In the genomic region with DNA sequence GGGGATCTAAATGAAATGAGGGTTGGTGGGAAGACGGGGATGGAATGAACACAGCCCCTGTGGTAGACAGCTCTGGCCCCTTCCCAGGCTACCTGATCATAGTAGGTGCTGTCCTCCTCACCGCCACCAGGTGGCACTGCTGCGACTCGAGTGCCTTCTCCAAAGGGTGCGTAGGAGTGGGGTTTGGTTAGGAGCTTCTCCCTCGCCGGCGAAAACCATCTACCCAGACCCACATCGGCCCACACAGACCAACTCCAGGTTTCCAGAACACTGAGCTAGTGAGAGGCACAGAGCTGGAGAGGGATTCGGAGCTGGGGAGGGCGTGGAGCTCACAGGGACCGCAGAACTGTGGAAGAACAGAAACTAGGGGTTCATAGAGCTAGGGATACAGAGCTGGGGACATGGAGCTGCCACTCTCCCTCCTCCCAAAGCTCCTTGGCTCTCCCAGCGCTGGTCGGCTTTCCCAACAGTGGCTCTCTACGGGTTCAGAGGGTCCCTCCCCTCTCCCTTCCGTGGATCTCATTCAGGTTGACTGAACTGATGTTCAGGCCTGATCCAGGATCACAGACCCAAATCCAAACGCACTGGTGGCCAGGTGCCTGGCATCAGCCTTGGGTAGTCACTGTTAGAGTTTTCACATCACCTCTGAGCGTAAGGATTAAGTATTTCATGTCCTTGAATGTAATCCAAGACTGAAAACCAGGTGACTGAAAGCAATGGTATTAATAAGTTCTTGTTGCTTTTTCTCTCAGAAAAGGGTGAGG, we compare ENCODE assay signal across 8 mouse cellular contexts. TPM values are rescaled to one million over a fixed set of nuclear protein-coding genes. Genes with fewer than 3 reads are reported as not detected.
A peak's percentile ranks its signal among the peaks of the same experiment; 100 is the strongest.
DNase-seq lines count a peak whose midpoint lies in the region; ATAC-seq and TF ChIP-seq lines count a peak whose summit lies in the region.

No protein-coding gene starts in this region.

- no peaks in the 10 kb centered on the region for H3K9me3 ChIP-seq in intestine, embryonic 16.5 days (ENCODE audit: control insufficient read depth, low read length)
- no peaks in the 10 kb centered on the region for H3K9me3 ChIP-seq in limb, embryonic 11.5 days (ENCODE audit: control insufficient read depth, low read length)
- no peaks in the 10 kb centered on the region for H3K9me3 ChIP-seq in midbrain, embryonic 12.5 days

- H3K36me3 ChIP-seq in intestine, embryonic 16.5 days (ENCODE audit: control insufficient read depth, insufficient read depth, low read length), result peaks cover 20% of the 10 kb centered on the region
- H3K36me3 ChIP-seq in limb, embryonic 11.5 days (ENCODE audit: control insufficient read depth, insufficient read depth, low read length), result no peaks in the 10 kb centered on the region; the same call in 1 of the 2 replicates
- peaks cover 36% of the 10 kb centered on the region for H3K36me3 ChIP-seq in midbrain, embryonic 12.5 days
- H3K36me3 ChIP-seq in spleen, adult 2 months (ENCODE audit: control insufficient read depth, insufficient read depth, low read length), result peaks cover 20% of the 10 kb centered on the region

- TF ChIP-seq POLR2A in spleen, adult 2 months (IDR thresholded peaks at IDR 0.05; ENCODE audit: low read depth, low read length), result no peak

- 13% methylated on average over 18 of the region's 18 CpGs for WGBS in intestine, embryonic 16.5 days
- 14% methylated on average over 18 of the region's 18 CpGs for WGBS in limb, embryonic 11.5 days
- WGBS in midbrain, embryonic 12.5 days, result 11% methylated on average over 18 of the region's 18 CpGs
- 21% methylated on average over 18 of the region's 18 CpGs for WGBS in spleen, adult 2 months

- no peak overlapping the region for H3K27ac ChIP-seq in intestine, embryonic 16.5 days (ENCODE audit: low read length)
- H3K27ac ChIP-seq in limb, embryonic 11.5 days (replicated peaks; ENCODE audit: low read depth, low read length), result no peak overlapping the region
- no peak overlapping the region for H3K27ac ChIP-seq in midbrain, embryonic 12.5 days (replicated peaks)
- H3K27ac ChIP-seq in spleen, adult 2 months (ENCODE audit: insufficient read depth, low read length), result no peak overlapping the region; the same call in 1 of the 2 replicates

- H3K27me3 ChIP-seq in intestine, embryonic 16.5 days (replicated peaks; ENCODE audit: control insufficient read depth, insufficient read depth, low read length), result 0 out of 2 replicates have a peak, but pooled peaks cover 2% of the 10 kb centered on the region
- no peaks in the 10 kb centered on the region for H3K27me3 ChIP-seq in limb, embryonic 11.5 days (ENCODE audit: control insufficient read depth, insufficient read depth, low read length)
- peaks cover 17% of the 10 kb centered on the region; the same call in 1 of the 2 replicates for H3K27me3 ChIP-seq in midbrain, embryonic 12.5 days
- H3K27me3 ChIP-seq in spleen, adult 2 months (ENCODE audit: control insufficient read depth, insufficient read depth, low read length), result no peaks in the 10 kb centered on the region

- peak; percentile 79 for DNase-seq in 3T3-L1 (ENCODE audit: low read depth, low spot score)
- DNase-seq in adrenal gland, adult 18-20 months (ENCODE audit: low spot score in 2 of 2), result peak; percentile 80 to 86
- peak; percentile 90 for DNase-seq in embryo, embryonic 11 days
- DNase-seq in gastrocnemius, postnatal 4 days (ENCODE audit: low spot score in 2 of 2), result peak; percentile 66 to 75
- peak; percentile 88 for DNase-seq in limb, embryonic 11.5 days (ENCODE audit: low spot score)
- DNase-seq in spleen, adult 2 months (ENCODE audit: low read depth in 1 of 2, low spot score in 2 of 2), result peak; percentile 47 to 73

- ATAC-seq in intestine, embryonic 16.5 days, result peak; percentile 84
- ATAC-seq in limb, embryonic 11.5 days (ENCODE audit: insufficient number of reproducible peaks, low FRiP score, low TSS enrichment, low read depth), result peak; percentile 24; the same call in 1 of the 2 replicates
- peak; percentile 84 for ATAC-seq in midbrain, embryonic 12.5 days (ENCODE audit: low FRiP score, low read depth)

- peak overlapping the region; percentile 32; the same call in 1 of the 2 replicates for H3K4me3 ChIP-seq in intestine, embryonic 16.5 days (ENCODE audit: low read length)
- no peak overlapping the region for H3K4me3 ChIP-seq in limb, embryonic 11.5 days (ENCODE audit: low read depth, low read length)
- peak overlapping the region; percentile 22; the same call in 1 of the 2 replicates for H3K4me3 ChIP-seq in midbrain, embryonic 12.5 days
- no peak overlapping the region for H3K4me3 ChIP-seq in spleen, adult 2 months (ENCODE audit: extremely low read depth, insufficient read depth, insufficient read length)

- H3K4me2 ChIP-seq in intestine, embryonic 16.5 days (ENCODE audit: low read depth, low read length), result peak overlapping the region; percentile 69
- H3K4me2 ChIP-seq in limb, embryonic 11.5 days (ENCODE audit: low read depth, severe bottlenecking), result peak overlapping the region; percentile 26
- H3K4me2 ChIP-seq in midbrain, embryonic 12.5 days (replicated peaks), result peak overlapping the region; percentile 48

- TF ChIP-seq CTCF in spleen, adult 2 months (IDR thresholded peaks at IDR 0.05; ENCODE audit: extremely low read depth, insufficient read depth, insufficient read length, insufficient replicate concordance), result peak; percentile 98

- H3K9ac ChIP-seq in intestine, embryonic 16.5 days (ENCODE audit: low read depth, low read length), result peak overlapping the region; percentile 65
- peak overlapping the region; percentile 2; the same call in 1 of the 2 replicates for H3K9ac ChIP-seq in limb, embryonic 11.5 days (ENCODE audit: low read length)
- H3K9ac ChIP-seq in midbrain, embryonic 12.5 days (replicated peaks), result peak overlapping the region; percentile 43

- H3K4me1 ChIP-seq in intestine, embryonic 16.5 days (ENCODE audit: control insufficient read depth, insufficient read depth, low read length), result peaks cover 4% of the 10 kb centered on the region; the same call in 1 of the 2 replicates
- no peaks in the 10 kb centered on the region for H3K4me1 ChIP-seq in limb, embryonic 11.5 days (ENCODE audit: control insufficient read depth, insufficient read depth, low read length)
- 0 out of 2 replicates have a peak, but pooled peaks cover 4% of the 10 kb centered on the region for H3K4me1 ChIP-seq in midbrain, embryonic 12.5 days
- peaks cover 15% of the 10 kb centered on the region; the same call in 1 of the 2 replicates for H3K4me1 ChIP-seq in spleen, adult 2 months (ENCODE audit: control insufficient read depth, insufficient read depth, insufficient read length)

RNA-seq across cellular contexts. Expression of a gene that starts 18.2 kb away (rescaled TPM):
- 10 to 100 TPM; 51.7 to 57.8 TPM for total RNA-seq in adrenal gland, adult 18-20 months (2021)
- 10 to 100 TPM; 66.5 to 68.1 TPM for total RNA-seq in gastrocnemius, postnatal 4 days (2021)
- polyA plus RNA-seq in intestine, embryonic 16.5 days (2015; fragmentation: Nextera tagmentation; extraction: Ambion mirVana), result 20.6 and 22.7 TPM in 2 replicates
- 6.9 and 8.3 TPM in 2 replicates for polyA plus RNA-seq in limb, embryonic 11.5 days (2014; fragmentation: Nextera tagmentation; extraction: Ambion mirVana)
- polyA plus RNA-seq in midbrain, embryonic 12.5 days (2016; fragmentation: Nextera tagmentation; extraction: Ambion mirVana), result 14.4 and 14.6 TPM in 2 replicates
- polyA plus RNA-seq in spleen, adult 2 months (2012; rRNA removed), result 17.8 and 23.6 TPM in 2 replicates

RNA-seq across cellular contexts. Expression of a gene that starts 21.0 kb away (rescaled TPM):
- total RNA-seq in adrenal gland, adult 18-20 months (2021), result 100 to 1,000 TPM; 161 to 218 TPM
- total RNA-seq in gastrocnemius, postnatal 4 days (2021), result 1 to 10 TPM; 2.2 to 3.8 TPM
- 8.0 and 9.2 TPM in 2 replicates for polyA plus RNA-seq in intestine, embryonic 16.5 days (2015; fragmentation: Nextera tagmentation; extraction: Ambion mirVana)
- 0.20 and 0.37 TPM in 2 replicates for polyA plus RNA-seq in limb, embryonic 11.5 days (2014; fragmentation: Nextera tagmentation; extraction: Ambion mirVana)
- polyA plus RNA-seq in midbrain, embryonic 12.5 days (2016; fragmentation: Nextera tagmentation; extraction: Ambion mirVana), result 0.14 and 0.22 TPM in 2 replicates
- polyA plus RNA-seq in spleen, adult 2 months (2012; rRNA removed), result 15.6 and 20.7 TPM in 2 replicates

RNA-seq across cellular contexts. Expression of a gene that starts 33.6 kb away (rescaled TPM):
- 1 to 10 TPM; 6.2 to 8.6 TPM for total RNA-seq in adrenal gland, adult 18-20 months (2021)
- total RNA-seq in gastrocnemius, postnatal 4 days (2021), result under 1 TPM; 0.59 to 0.78 TPM
- 1.3 and 1.6 TPM in 2 replicates for polyA plus RNA-seq in intestine, embryonic 16.5 days (2015; fragmentation: Nextera tagmentation; extraction: Ambion mirVana)
- polyA plus RNA-seq in limb, embryonic 11.5 days (2014; fragmentation: Nextera tagmentation; extraction: Ambion mirVana), result 2.8 and 3.2 TPM in 2 replicates
- polyA plus RNA-seq in midbrain, embryonic 12.5 days (2016; fragmentation: Nextera tagmentation; extraction: Ambion mirVana), result 26.0 and 35.0 TPM in 2 replicates
- 0.23 and 0.27 TPM in 2 replicates for polyA plus RNA-seq in spleen, adult 2 months (2012; rRNA removed)

Comparison
In these comparisons a context has a peak if more than half of its experiments do, and no peak if none do; other contexts are left out.
1. ATAC-seq: peak in every context shown above with its lines; median percentile 84 in intestine, embryonic 16.5 days; 84 in midbrain, embryonic 12.5 days; 24 in limb, embryonic 11.5 days.
2. H3K4me3 ChIP-seq: peak in intestine, embryonic 16.5 days (single experiment) and midbrain, embryonic 12.5 days (single experiment); none in limb, embryonic 11.5 days (single experiment) and spleen, adult 2 months (single experiment).
3. H3K9ac ChIP-seq: peak in every context shown above with its lines; median percentile 65 in intestine, embryonic 16.5 days; 43 in midbrain, embryonic 12.5 days; 2 in limb, embryonic 11.5 days.
4. Peak in every context shown above with its lines, with median percentiles within 50 percentile points of each other: DNase-seq and H3K4me2 ChIP-seq.